Comparison of ENCODE assay signal across 30 mouse cellular contexts in genomic region chr13:99382373-99382772, GRCm38 (mm10). TPM values are rescaled to one million over a fixed set of nuclear protein-coding genes. Genes with fewer than 3 reads are reported as not detected.
DNase-seq lines count a peak whose midpoint lies in the region; ATAC-seq lines count a peak whose summit lies in the region.
"Had no signal": no experiment of that assay in that cellular context is flagged by ENCODE, and none has a peak within 500 bp of the region (broad histone marks: within the 10 kb centered on the region; RNA-seq: fewer than 3 reads in every experiment).

No protein-coding gene starts in this region.

- peaks cover 7% of the 10 kb centered on the region for H3K4me1 ChIP-seq in midbrain, embryonic 11.5 days (ENCODE audit: control insufficient read depth, insufficient read depth, low read length)
- peaks cover 15% of the 10 kb centered on the region for H3K4me1 ChIP-seq in midbrain, embryonic 13.5 days (replicated peaks)
- no peaks in the 10 kb centered on the region for H3K4me1 ChIP-seq in kidney, embryonic 14.5 days (ENCODE audit: control insufficient read depth, insufficient read depth, low read length)
- H3K4me1 ChIP-seq: embryonic facial prominence, embryonic 12.5 days; hindbrain, embryonic 15.5 days; intestine, embryonic 15.5 days; liver, embryonic 13.5 days; stomach, embryonic 15.5 days had no signal

- peak; percentile 70 for DNase-seq in heart, adult 11 months
- no peak for DNase-seq in heart, postnatal 14 days
- DNase-seq in midbrain, embryonic 11.5 days (ENCODE audit: low spot score, missing footprints), result peak; percentile 75
- peak; percentile 13 for DNase-seq in MEL-GATA-1-ER (ENCODE audit: extremely low read depth, low read depth)
- no peak for DNase-seq in left cerebral cortex, adult 9 months (ENCODE audit: low spot score in 2 of 2)
- DNase-seq: adrenal gland, adult 8-10 months; cerebellum, adult 18-20 months; cerebellum, postnatal 14 days; gastrocnemius, postnatal 14 days; heart, adult 2 months; kidney, adult 8-10 months; kidney, postnatal 14 days; liver, embryonic 13.5 days; lung, adult 2 months; lung, postnatal 14 days; right cerebral cortex, postnatal 4 days; thymus, postnatal 25 days had no signal

- intact Hi-C loops in heart, postnatal 14 days (cut with DNase I), result no loop called here

- WGBS in midbrain, embryonic 11.5 days, result 51% methylated on average over 6 of the region's 6 CpGs
- 41% methylated on average over 6 of the region's 6 CpGs for WGBS in midbrain, embryonic 13.5 days
- 73% methylated on average over 6 of the region's 6 CpGs for WGBS in kidney, embryonic 14.5 days

- H3K9ac ChIP-seq in midbrain, embryonic 11.5 days (ENCODE audit: low read length), result no peak overlapping the region
- no peak overlapping the region for H3K9ac ChIP-seq in midbrain, embryonic 13.5 days (replicated peaks)
- no peak overlapping the region for H3K9ac ChIP-seq in kidney, embryonic 14.5 days (ENCODE audit: low read depth, low read length)
- H3K9ac ChIP-seq: embryonic facial prominence, embryonic 12.5 days; forebrain, embryonic 13.5 days; heart, embryonic 13.5 days; hindbrain, embryonic 15.5 days; intestine, embryonic 15.5 days; limb, embryonic 12.5 days; liver, embryonic 13.5 days; neural tube, embryonic 13.5 days; stomach, embryonic 15.5 days had no signal

- H3K4me3 ChIP-seq in midbrain, embryonic 11.5 days (ENCODE audit: low read depth, low read length), result no peak overlapping the region
- no peak overlapping the region for H3K4me3 ChIP-seq in midbrain, embryonic 13.5 days (replicated peaks)
- no peak overlapping the region for H3K4me3 ChIP-seq in kidney, embryonic 14.5 days (ENCODE audit: low read length)
- H3K4me3 ChIP-seq: embryonic facial prominence, embryonic 12.5 days; erythroblast, embryonic 14.5 days; forebrain, embryonic 13.5 days; heart, adult 2 months; heart, embryonic 13.5 days; hindbrain, embryonic 15.5 days; intestine, embryonic 15.5 days; limb, embryonic 12.5 days; liver, embryonic 13.5 days; neural tube, embryonic 13.5 days; stomach, embryonic 15.5 days had no signal

- peak; percentile 69 for ATAC-seq in midbrain, embryonic 11.5 days (ENCODE audit: low FRiP score)
- ATAC-seq in midbrain, embryonic 13.5 days, result no peak
- ATAC-seq in kidney, embryonic 14.5 days (ENCODE audit: low FRiP score, low TSS enrichment), result no peak
- ATAC-seq: activated CD4-positive, CD25-positive, alpha-beta regulatory T cell, adult 4 months; forebrain, embryonic 13.5 days; intestine, embryonic 15.5 days; Patski had no signal

- no peaks in the 10 kb centered on the region for H3K9me3 ChIP-seq in midbrain, embryonic 11.5 days (ENCODE audit: control insufficient read depth, low read length)
- no peaks in the 10 kb centered on the region for H3K9me3 ChIP-seq in midbrain, embryonic 13.5 days
- H3K9me3 ChIP-seq in kidney, embryonic 14.5 days (ENCODE audit: control insufficient read depth, low read length), result no peaks in the 10 kb centered on the region
- H3K9me3 ChIP-seq: embryonic facial prominence, embryonic 12.5 days; forebrain, embryonic 13.5 days; heart, embryonic 13.5 days; hindbrain, embryonic 15.5 days; intestine, embryonic 15.5 days; limb, embryonic 12.5 days; liver, embryonic 13.5 days; neural tube, embryonic 13.5 days; stomach, embryonic 15.5 days had no signal

- no peak overlapping the region for H3K27ac ChIP-seq in midbrain, embryonic 11.5 days (ENCODE audit: low read depth, low read length)
- no peak overlapping the region for H3K27ac ChIP-seq in midbrain, embryonic 13.5 days
- H3K27ac ChIP-seq in kidney, embryonic 14.5 days (ENCODE audit: low read depth, low read length), result no peak overlapping the region
- H3K27ac ChIP-seq: embryonic facial prominence, embryonic 12.5 days; forebrain, embryonic 13.5 days; heart, adult 2 months; heart, embryonic 13.5 days; hindbrain, embryonic 15.5 days; intestine, embryonic 15.5 days; limb, embryonic 12.5 days; liver, embryonic 13.5 days; neural tube, embryonic 13.5 days; stomach, embryonic 15.5 days had no signal

- H3K27me3 ChIP-seq in midbrain, embryonic 11.5 days (ENCODE audit: control insufficient read depth, insufficient read depth, low read length), result no peaks in the 10 kb centered on the region
- no peaks in the 10 kb centered on the region for H3K27me3 ChIP-seq in midbrain, embryonic 13.5 days
- H3K27me3 ChIP-seq in kidney, embryonic 14.5 days (ENCODE audit: control insufficient read depth, insufficient read depth, low read length), result no peaks in the 10 kb centered on the region
- H3K27me3 ChIP-seq: embryonic facial prominence, embryonic 12.5 days; forebrain, embryonic 13.5 days; heart, embryonic 13.5 days; hindbrain, embryonic 15.5 days; intestine, embryonic 15.5 days; limb, embryonic 12.5 days; liver, embryonic 13.5 days; neural tube, embryonic 13.5 days; Patski; stomach, embryonic 15.5 days had no signal

- H3K36me3 ChIP-seq in midbrain, embryonic 11.5 days (ENCODE audit: control insufficient read depth, insufficient read depth, low read length), result no peaks in the 10 kb centered on the region
- peaks cover 4% of the 10 kb centered on the region; the same call in 1 of the 2 replicates for H3K36me3 ChIP-seq in midbrain, embryonic 13.5 days
- peaks cover 6% of the 10 kb centered on the region; the same call in 1 of the 2 replicates for H3K36me3 ChIP-seq in kidney, embryonic 14.5 days (ENCODE audit: control insufficient read depth, insufficient read depth, low read length)
- H3K36me3 ChIP-seq: hindbrain, embryonic 15.5 days; intestine, embryonic 15.5 days; neural tube, embryonic 13.5 days; stomach, embryonic 15.5 days had no signal

- no peak overlapping the region for H3K4me2 ChIP-seq in midbrain, embryonic 11.5 days
- no peak overlapping the region for H3K4me2 ChIP-seq in midbrain, embryonic 13.5 days (replicated peaks)
- no peak overlapping the region for H3K4me2 ChIP-seq in kidney, embryonic 14.5 days (replicated peaks; ENCODE audit: low read depth, low read length)
- H3K4me2 ChIP-seq: embryonic facial prominence, embryonic 12.5 days; forebrain, embryonic 13.5 days; heart, embryonic 13.5 days; hindbrain, embryonic 15.5 days; intestine, embryonic 15.5 days; limb, embryonic 12.5 days; liver, embryonic 13.5 days; neural tube, embryonic 13.5 days; stomach, embryonic 15.5 days had no signal

RNA-seq across cellular contexts. Expression of gene Mrps27, which starts 37.8 kb away (rescaled TPM):
- 10 to 100 TPM; 37.2 to 42.8 TPM for total RNA-seq in heart, postnatal 14 days (2021)
- polyA plus RNA-seq in midbrain, embryonic 11.5 days (2014; fragmentation: Nextera tagmentation; extraction: Ambion mirVana), result 60.1 and 64.1 TPM in 2 replicates
- 39.5 and 40.4 TPM in 2 replicates for polyA plus RNA-seq in midbrain, embryonic 13.5 days (2015; fragmentation: Nextera tagmentation; extraction: Ambion mirVana)
- polyA plus RNA-seq in kidney, embryonic 14.5 days (2014; fragmentation: Nextera tagmentation; extraction: Ambion mirVana), result 53.6 and 70.3 TPM in 2 replicates

RNA-seq across cellular contexts. Expression of gene Ptcd2, which starts 37.9 kb away (rescaled TPM):
- 10 to 100 TPM; 41.4 to 43.1 TPM for total RNA-seq in heart, postnatal 14 days (2021)
- 54.1 and 55.9 TPM in 2 replicates for polyA plus RNA-seq in midbrain, embryonic 11.5 days (2014; fragmentation: Nextera tagmentation; extraction: Ambion mirVana)
- polyA plus RNA-seq in midbrain, embryonic 13.5 days (2015; fragmentation: Nextera tagmentation; extraction: Ambion mirVana), result 50.2 and 52.8 TPM in 2 replicates
- 57.5 and 59.1 TPM in 2 replicates for polyA plus RNA-seq in kidney, embryonic 14.5 days (2014; fragmentation: Nextera tagmentation; extraction: Ambion mirVana)

Comparison
In these comparisons a context has a peak if more than half of its experiments do, and no peak if none do; other contexts are left out.
1. DNase-seq: peak in heart, adult 11 months (single experiment), midbrain, embryonic 11.5 days (single experiment) and MEL-GATA-1-ER (single experiment); none in heart, postnatal 14 days (0 of 2) and left cerebral cortex, adult 9 months (0 of 2).